Mouse (Mus musculus): ENCODE measurements at regions not wholly inside any gene's neighbourhood (a gene's known extent, or its start where the extent isn't known, plus 50 kb on each side); places are given as distances from the start of the nearest gene placed in this dataset.

DNA sequence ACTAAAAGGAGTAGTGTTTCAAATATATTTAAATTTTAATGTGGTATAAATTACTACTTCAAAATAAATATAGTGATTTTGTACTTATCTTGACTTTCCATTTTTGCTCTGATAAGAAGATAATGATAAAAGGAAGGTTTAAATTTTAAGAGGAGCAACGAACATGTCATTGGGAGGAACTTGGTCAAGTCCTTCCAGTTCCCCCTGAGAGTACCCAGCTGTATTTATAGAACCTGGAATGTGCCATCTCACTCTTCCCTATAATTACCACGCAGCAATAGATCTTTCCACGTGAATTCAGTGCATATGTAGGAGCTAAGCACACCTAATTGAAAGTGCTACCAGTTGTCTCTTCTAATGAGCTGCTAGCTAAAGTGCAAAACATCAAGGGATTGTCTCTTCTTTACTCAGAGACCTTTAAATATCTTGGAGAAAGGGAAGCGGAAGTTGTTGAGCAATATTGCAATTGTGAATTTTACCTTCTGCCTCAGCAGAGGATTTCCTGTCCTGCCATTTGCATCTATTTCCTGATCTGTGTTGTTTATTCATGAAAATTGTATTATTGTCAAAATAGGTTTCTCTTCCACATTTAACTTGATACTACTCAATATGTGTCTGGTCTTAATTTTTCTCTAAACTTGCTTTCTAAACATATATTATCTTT is 1243.0 kb upstream of the Zeb2 start:
- ATAC-seq (replicated peaks; ENCODE audit: low FRiP score, low TSS enrichment, low read depth) = no peak
- H3K9ac ChIP-seq (ENCODE audit: low read length) = no peak overlapping the region

DNA sequence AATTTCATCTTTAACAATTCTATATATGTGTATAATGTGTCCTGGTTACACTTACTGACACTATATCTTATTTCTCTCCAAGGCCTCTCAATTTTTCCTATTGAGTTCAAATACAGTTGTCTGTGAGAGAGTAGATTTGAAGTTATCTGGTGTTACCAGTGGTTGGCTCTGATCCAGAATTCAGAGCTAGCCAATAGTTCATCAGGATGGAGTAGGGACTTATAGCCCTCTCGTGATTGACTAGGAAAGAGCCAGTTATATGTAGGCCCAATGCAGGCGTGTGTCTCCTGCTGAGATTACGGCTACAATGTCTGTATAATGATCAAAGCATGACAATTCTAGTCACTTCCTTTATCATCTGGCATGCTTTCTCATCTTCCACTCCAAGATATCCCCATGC is 1241.0 kb upstream of the Zeb2 start:
- Histone ChIP-seq H3K4me1 (replicated peaks; ENCODE audit: control insufficient read depth, insufficient read depth, low read length) (no peaks in the 10 kb centered on the region), H3K9ac (ENCODE audit: low read length) (no peak overlapping the region), H3K9me3 (ENCODE audit: control insufficient read depth, low read length) (no peaks in the 10 kb centered on the region), H3K4me2 (ENCODE audit: low read length) (no peak overlapping the region), H3K4me3 (ENCODE audit: low read depth, low read length) (no peak overlapping the region), H3K27ac (ENCODE audit: low read depth) (no peak overlapping the region), H3K27me3 (replicated peaks; ENCODE audit: control insufficient read depth, insufficient read depth, low read length) (no peaks in the 10 kb centered on the region), H3K36me3 (ENCODE audit: control insufficient read depth, insufficient read depth, low read length) (no peaks in the 10 kb centered on the region)
- 88% methylated on average over 3 of the region's 3 CpGs for WGBS
- DNase-seq (ENCODE audit: low spot score) (no peak), ATAC-seq (replicated peaks; ENCODE audit: low FRiP score, low TSS enrichment, low read depth) (no peak)

More for the DNA sequence above, 1243.0 kb upstream of the Zeb2 start:
- H3K4me1 ChIP-seq (replicated peaks; ENCODE audit: control insufficient read depth, insufficient read depth, low read length) = no peaks in the 10 kb centered on the region
- H3K36me3 ChIP-seq (ENCODE audit: control insufficient read depth, insufficient read depth, low read length) = no peaks in the 10 kb centered on the region
- 65% methylated on average over 4 of the region's 4 CpGs for WGBS
- H3K9me3 ChIP-seq (ENCODE audit: control insufficient read depth, low read length) = no peaks in the 10 kb centered on the region
- no peak overlapping the region for H3K4me3 ChIP-seq (ENCODE audit: low read depth, low read length)
- H3K27me3 ChIP-seq (replicated peaks; ENCODE audit: control insufficient read depth, insufficient read depth, low read length) = no peaks in the 10 kb centered on the region
- H3K27ac ChIP-seq (ENCODE audit: low read depth) = no peak overlapping the region
- H3K4me2 ChIP-seq (ENCODE audit: low read length) = no peak overlapping the region
- DNase-seq (ENCODE audit: low spot score) = no peak

DNA sequence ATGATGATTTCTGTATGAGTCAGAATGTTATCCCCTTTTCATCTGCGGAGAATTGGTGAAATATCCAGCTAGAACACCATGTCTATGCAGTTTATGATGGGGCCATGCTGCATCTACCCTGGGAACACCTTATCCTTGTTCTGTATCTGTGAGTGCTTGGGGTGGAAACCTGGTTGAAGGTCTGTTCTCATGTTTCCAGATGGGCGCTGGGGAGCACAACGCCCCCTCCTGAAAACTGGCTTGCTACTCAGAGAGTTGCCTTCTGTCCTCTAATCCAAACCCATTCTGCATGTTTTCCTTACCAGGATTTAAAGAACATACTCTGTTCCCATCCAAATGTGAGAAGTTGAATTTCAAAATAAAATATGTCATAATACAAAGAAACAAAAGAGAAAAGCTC is 1239.5 kb upstream of the Zeb2 start:
- H3K9ac ChIP-seq (ENCODE audit: low read length) = no peak overlapping the region
- no peak overlapping the region for H3K27ac ChIP-seq (ENCODE audit: low read depth)
- DNase-seq (ENCODE audit: low spot score) (no peak), ATAC-seq (replicated peaks; ENCODE audit: low FRiP score, low TSS enrichment, low read depth) (no peak)
- H3K4me2 ChIP-seq (ENCODE audit: low read length) = no peak overlapping the region
- H3K4me1 ChIP-seq (replicated peaks; ENCODE audit: control insufficient read depth, insufficient read depth, low read length) = no peaks in the 10 kb centered on the region
- H3K4me3 ChIP-seq (ENCODE audit: low read depth, low read length) = no peak overlapping the region
- no peaks in the 10 kb centered on the region for H3K27me3 ChIP-seq (replicated peaks; ENCODE audit: control insufficient read depth, insufficient read depth, low read length)
- H3K36me3 ChIP-seq (ENCODE audit: control insufficient read depth, insufficient read depth, low read length) = no peaks in the 10 kb centered on the region
- no peaks in the 10 kb centered on the region for H3K9me3 ChIP-seq (ENCODE audit: control insufficient read depth, low read length)
- 83% methylated on average over 3 of the region's 3 CpGs for WGBS

DNA sequence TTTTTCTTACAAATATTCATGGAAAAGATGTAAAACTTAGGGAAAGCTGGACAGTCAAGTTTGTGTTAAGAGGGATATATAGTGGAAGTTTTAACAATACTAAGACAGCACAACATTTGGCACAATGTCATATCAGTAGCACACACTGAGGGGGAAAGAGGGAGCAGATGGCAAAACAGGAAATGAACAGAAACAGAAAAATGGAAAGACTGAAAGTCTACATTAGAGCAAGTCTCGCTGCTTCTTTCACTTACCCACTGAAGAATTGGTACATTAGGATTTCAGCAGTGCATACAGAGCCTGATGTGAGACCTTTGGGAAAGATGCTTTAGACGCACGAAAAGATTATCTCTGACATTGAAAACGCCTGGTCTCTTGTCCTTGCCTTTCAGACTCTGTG is 1223.5 kb upstream of the Zeb2 start:
- Histone ChIP-seq H3K9me3 (ENCODE audit: control insufficient read depth, low read length) (no peaks in the 10 kb centered on the region), H3K27me3 (replicated peaks; ENCODE audit: control insufficient read depth, insufficient read depth, low read length) (no peaks in the 10 kb centered on the region), H3K36me3 (ENCODE audit: control insufficient read depth, insufficient read depth, low read length) (no peaks in the 10 kb centered on the region), H3K4me2 (ENCODE audit: low read length) (no peak overlapping the region), H3K27ac (ENCODE audit: low read depth) (no peak overlapping the region), H3K4me3 (ENCODE audit: low read depth, low read length) (no peak overlapping the region), H3K4me1 (replicated peaks; ENCODE audit: control insufficient read depth, insufficient read depth, low read length) (no peaks in the 10 kb centered on the region), H3K9ac (ENCODE audit: low read length) (no peak overlapping the region)
- ATAC-seq (replicated peaks; ENCODE audit: low FRiP score, low TSS enrichment, low read depth) (no peak), DNase-seq (ENCODE audit: low spot score) (no peak)
- 84% methylated on average over 4 of the region's 4 CpGs for WGBS

DNA sequence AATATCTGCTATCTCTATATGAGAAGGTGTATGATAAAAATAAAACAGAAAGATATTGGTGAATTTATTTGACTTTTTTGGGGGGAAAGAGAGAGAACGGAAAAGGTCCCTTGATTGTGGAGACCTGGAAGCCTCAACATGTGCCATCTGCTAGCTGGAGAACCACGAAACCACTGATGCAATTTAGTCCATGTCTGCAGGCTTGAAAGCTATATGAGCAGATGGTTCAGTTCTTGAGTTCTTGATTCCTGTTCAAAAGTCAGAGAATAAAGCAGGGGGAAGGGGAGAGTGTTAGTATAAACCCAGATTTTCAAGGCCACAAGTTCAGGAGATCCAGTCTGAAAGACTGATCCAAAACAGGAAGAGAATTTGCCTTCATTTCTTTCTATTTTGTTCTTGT is 1199.5 kb upstream of the Zeb2 start:
- no peak overlapping the region for H3K4me3 ChIP-seq (ENCODE audit: low read depth, low read length)
- H3K4me2 ChIP-seq (ENCODE audit: low read length) = no peak overlapping the region
- WGBS = 87% methylated on average over 2 of the region's 2 CpGs
- DNase-seq (ENCODE audit: low spot score) (no peak), ATAC-seq (replicated peaks; ENCODE audit: low FRiP score, low TSS enrichment, low read depth) (no peak)
- no peaks in the 10 kb centered on the region for H3K4me1 ChIP-seq (replicated peaks; ENCODE audit: control insufficient read depth, insufficient read depth, low read length)
- no peaks in the 10 kb centered on the region for H3K27me3 ChIP-seq (replicated peaks; ENCODE audit: control insufficient read depth, insufficient read depth, low read length)
- no peaks in the 10 kb centered on the region for H3K9me3 ChIP-seq (ENCODE audit: control insufficient read depth, low read length)
- H3K36me3 ChIP-seq (ENCODE audit: control insufficient read depth, insufficient read depth, low read length) = no peaks in the 10 kb centered on the region
- H3K9ac ChIP-seq (ENCODE audit: low read length) = no peak overlapping the region
- H3K27ac ChIP-seq (ENCODE audit: low read depth) = no peak overlapping the region

DNA sequence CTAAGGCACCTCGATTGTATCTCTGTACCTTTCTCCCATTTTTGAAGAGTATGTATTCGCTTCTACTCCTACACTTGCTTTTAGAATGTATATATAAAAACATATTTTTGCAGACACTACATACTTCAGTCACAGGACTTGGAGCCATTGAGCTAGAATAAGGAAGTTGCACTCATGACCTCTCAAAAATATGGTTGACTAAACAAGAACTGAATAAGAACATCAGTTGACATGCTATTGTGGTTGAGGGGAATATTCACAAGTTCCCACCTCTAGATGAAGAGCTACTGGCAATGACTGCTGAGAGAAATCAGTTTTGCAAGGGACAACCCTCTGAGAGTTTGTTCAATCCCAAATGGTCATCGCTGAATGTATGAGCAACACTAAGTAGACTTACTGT is 1198.0 kb upstream of the Zeb2 start:
- ATAC-seq (replicated peaks; ENCODE audit: low FRiP score, low TSS enrichment, low read depth) (no peak), DNase-seq (ENCODE audit: low spot score) (no peak)
- Histone ChIP-seq H3K27me3 (replicated peaks; ENCODE audit: control insufficient read depth, insufficient read depth, low read length) (no peaks in the 10 kb centered on the region), H3K4me3 (ENCODE audit: low read depth, low read length) (no peak overlapping the region), H3K27ac (ENCODE audit: low read depth) (no peak overlapping the region), H3K9ac (ENCODE audit: low read length) (no peak overlapping the region), H3K4me2 (ENCODE audit: low read length) (no peak overlapping the region), H3K36me3 (ENCODE audit: control insufficient read depth, insufficient read depth, low read length) (no peaks in the 10 kb centered on the region), H3K9me3 (ENCODE audit: control insufficient read depth, low read length) (no peaks in the 10 kb centered on the region), H3K4me1 (replicated peaks; ENCODE audit: control insufficient read depth, insufficient read depth, low read length) (no peaks in the 10 kb centered on the region)
- 89% methylated on average over 3 of the region's 3 CpGs for WGBS

DNA sequence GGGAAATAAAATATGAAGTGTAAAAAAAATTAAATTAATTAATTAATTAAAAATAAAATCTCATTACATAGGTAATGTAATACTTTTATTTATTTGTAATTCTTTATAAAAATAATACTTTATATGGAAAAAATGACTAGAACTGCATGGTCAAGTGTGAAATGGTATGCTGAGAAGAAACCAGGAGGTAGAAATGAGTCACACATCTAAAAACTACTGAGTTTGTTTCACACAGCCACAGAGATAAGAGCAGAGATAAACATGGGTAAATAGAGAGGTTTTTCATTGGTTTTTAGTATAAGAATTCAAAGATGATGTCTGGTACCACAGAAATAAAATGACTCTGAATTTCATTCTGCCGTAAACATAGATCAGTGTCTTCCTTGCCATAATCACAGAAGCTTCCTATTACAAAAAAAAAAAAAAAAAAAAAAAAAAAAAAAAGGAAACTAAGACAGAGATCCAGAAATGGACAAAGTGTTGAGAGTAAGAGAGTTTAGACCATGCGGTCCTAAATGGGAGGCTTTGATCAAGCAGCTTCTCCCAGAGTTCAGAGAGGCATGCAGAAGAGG is 1190.5 kb upstream of the Zeb2 start:
- no peak overlapping the region for H3K9ac ChIP-seq (ENCODE audit: low read length)
- H3K36me3 ChIP-seq (ENCODE audit: control insufficient read depth, insufficient read depth, low read length) = no peaks in the 10 kb centered on the region
- no peak overlapping the region for H3K4me2 ChIP-seq (ENCODE audit: low read length)
- no peaks in the 10 kb centered on the region for H3K27me3 ChIP-seq (replicated peaks; ENCODE audit: control insufficient read depth, insufficient read depth, low read length)
- ATAC-seq (replicated peaks; ENCODE audit: low FRiP score, low TSS enrichment, low read depth) (no peak), DNase-seq (ENCODE audit: low spot score) (no peak)
- H3K4me1 ChIP-seq (replicated peaks; ENCODE audit: control insufficient read depth, insufficient read depth, low read length) = no peaks in the 10 kb centered on the region
- no peaks in the 10 kb centered on the region for H3K9me3 ChIP-seq (ENCODE audit: control insufficient read depth, low read length)
- WGBS = 95% methylated on average over 2 of the region's 2 CpGs
- H3K27ac ChIP-seq (ENCODE audit: low read depth) = no peak overlapping the region
- H3K4me3 ChIP-seq (ENCODE audit: low read depth, low read length) = no peak overlapping the region

DNA sequence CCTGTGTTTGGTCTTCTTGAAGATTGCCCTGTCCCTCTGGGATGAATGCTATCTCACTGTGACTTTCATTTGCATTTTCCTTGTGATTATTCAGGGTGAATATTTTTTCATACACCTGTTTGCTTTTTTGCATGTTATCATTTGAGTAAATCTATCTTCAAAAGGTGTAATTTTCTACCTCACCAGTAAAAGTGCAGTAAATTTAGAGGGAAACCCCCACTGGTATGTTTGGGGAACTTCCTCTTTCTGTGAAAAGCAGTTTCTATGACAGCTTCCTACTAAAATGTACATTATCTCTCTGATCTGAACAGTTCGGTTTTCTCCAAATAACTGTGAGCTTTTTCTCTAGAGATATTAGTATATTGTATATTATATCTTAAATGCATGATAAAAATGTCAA is 1185.4 kb upstream of the Zeb2 start:
- no peaks in the 10 kb centered on the region for H3K4me1 ChIP-seq (replicated peaks; ENCODE audit: control insufficient read depth, insufficient read depth, low read length)
- no peaks in the 10 kb centered on the region for H3K36me3 ChIP-seq (ENCODE audit: control insufficient read depth, insufficient read depth, low read length)
- H3K9me3 ChIP-seq (ENCODE audit: control insufficient read depth, low read length) = no peaks in the 10 kb centered on the region
- no peak overlapping the region for H3K27ac ChIP-seq (ENCODE audit: low read depth)
- no peak overlapping the region for H3K4me3 ChIP-seq (ENCODE audit: low read depth, low read length)
- no peak for ATAC-seq (replicated peaks; ENCODE audit: low FRiP score, low TSS enrichment, low read depth)
- no peak for DNase-seq (ENCODE audit: low spot score)
- WGBS = 71% methylated on average over 1 of the region's 1 CpGs
- H3K9ac ChIP-seq (ENCODE audit: low read length) = no peak overlapping the region
- no peaks in the 10 kb centered on the region for H3K27me3 ChIP-seq (replicated peaks; ENCODE audit: control insufficient read depth, insufficient read depth, low read length)
- no peak overlapping the region for H3K4me2 ChIP-seq (ENCODE audit: low read length)

DNA sequence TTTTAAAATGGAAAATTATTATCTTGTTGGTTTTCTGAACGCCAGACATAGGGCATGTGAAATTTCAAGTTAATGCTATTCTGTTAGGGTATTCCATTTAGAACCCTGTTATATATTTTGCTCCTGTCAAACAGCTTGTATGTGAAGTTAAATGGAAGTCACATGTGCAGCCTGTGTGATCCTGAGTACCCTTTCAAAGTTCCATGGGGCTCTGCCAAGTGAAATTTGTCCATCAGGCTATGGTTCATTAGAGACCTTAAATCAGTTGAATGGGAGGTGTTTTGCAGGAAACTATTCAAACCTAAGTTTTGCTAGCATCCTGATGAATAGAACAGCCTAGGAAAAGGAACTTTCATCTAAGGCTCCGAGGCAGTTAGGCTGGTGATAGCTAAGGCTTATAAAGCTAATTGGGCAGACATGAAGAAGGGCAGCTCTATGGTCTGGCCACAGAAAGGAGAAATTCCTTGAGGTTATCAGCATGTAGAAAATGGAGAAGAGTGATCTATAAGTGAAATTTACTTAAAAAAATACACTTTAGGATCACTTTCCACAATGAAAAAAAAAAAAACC is 1180.2 kb upstream of the Zeb2 start:
- no peak for ATAC-seq (replicated peaks; ENCODE audit: low FRiP score, low TSS enrichment, low read depth)
- no peaks in the 10 kb centered on the region for H3K36me3 ChIP-seq (ENCODE audit: control insufficient read depth, insufficient read depth, low read length)
- DNase-seq (ENCODE audit: low spot score) = no peak
- H3K9me3 ChIP-seq (ENCODE audit: control insufficient read depth, low read length) = no peaks in the 10 kb centered on the region
- no peak overlapping the region for H3K4me2 ChIP-seq (ENCODE audit: low read length)
- H3K27ac ChIP-seq (ENCODE audit: low read depth) = no peak overlapping the region
- 74% methylated on average over 2 of the region's 2 CpGs for WGBS
- no peaks in the 10 kb centered on the region for H3K27me3 ChIP-seq (replicated peaks; ENCODE audit: control insufficient read depth, insufficient read depth, low read length)
- no peak overlapping the region for H3K9ac ChIP-seq (ENCODE audit: low read length)
- H3K4me3 ChIP-seq (ENCODE audit: low read depth, low read length) = no peak overlapping the region
- H3K4me1 ChIP-seq (replicated peaks; ENCODE audit: control insufficient read depth, insufficient read depth, low read length) = no peaks in the 10 kb centered on the region

Measured in intestine, embryonic 14.5 days (tissue).